Mouse (Mus musculus) lung, postnatal 0 days (tissue): ENCODE measurements around the gene Cfap97d2.

ENCODE experiments used
- CTCF ChIP-seq: IDR thresholded peaks from 2 replicates; pipeline ENCODE4 v1.5.1; 2016; ENCODE audit warnings: antibody characterized with exemption, mild to moderate bottlenecking
- EP300 ChIP-seq: IDR thresholded peaks from 2 replicates; pipeline ENCODE4 v1.6.1; 2016; ENCODE audit warnings: antibody characterized with exemption, mild to moderate bottlenecking, control low read depth

- TF ChIP-seq CTCF (peak; percentile 89), EP300 (no peak)
These were observed 48.0 kb downstream of the Cfap97d2 start for GRCm38 (mm10) chr8:13753680-13754079.
